Mouse (Mus musculus) ES-E14 (cell line): Measurements from ENCODE around the gene Mboat2. TPM values are rescaled to one million over a fixed set of nuclear protein-coding genes. Genes with fewer than 3 reads are reported as not detected.

Experiments used
- DNase-seq: peaks from one replicate; pipeline ENCODE4 v3.0.0-alpha.2; 2013; ENCODE audit warnings: low read depth, low spot score
- H3K27ac ChIP-seq: 2 replicates; pipeline ENCODE4 v1.5.1; 2012; ENCODE audit warnings: low read depth, mild to moderate bottlenecking, low read length, moderate library complexity, mixed read lengths; ENCODE audit not compliant: poor library complexity, insufficient read depth, severe bottlenecking
- H3K36me3 ChIP-seq: 2 replicates; pipeline ENCODE4 v1.6.1; 2012; ENCODE audit warnings: mild to moderate bottlenecking, low read length, moderate library complexity, mixed read lengths; ENCODE audit not compliant: control insufficient read depth, poor library complexity, insufficient read depth, severe bottlenecking
- H3K4me1 ChIP-seq, 2 experiments: fragments of 150-350 bp in 1 of 2; sonication (generic) in 1 of 2; 2 replicates each; pipeline ENCODE4 v1.6.1; 2012; ENCODE audit warnings: low read length in 2 of 2, mild to moderate bottlenecking in 1 of 2, mixed read lengths in 1 of 2; ENCODE audit not compliant: control insufficient read depth in 2 of 2, insufficient read depth in 2 of 2, poor library complexity in 1 of 2
- H3K4me3 ChIP-seq, 2 experiments: fragments of 150-350 bp in 1 of 2; sonication (generic) in 1 of 2; 2 replicates each; pipeline ENCODE4 v1.5.1; 2012; ENCODE audit warnings: low read length in 2 of 2, low read depth in 1 of 2, mild to moderate bottlenecking in 1 of 2, mixed read lengths in 1 of 2; ENCODE audit not compliant: insufficient read depth in 1 of 2, poor library complexity in 1 of 2, severe bottlenecking in 1 of 2
- H3K9ac ChIP-seq: 2 replicates; pipeline ENCODE4 v1.6.1; 2012; ENCODE audit warnings: low read depth, mild to moderate bottlenecking, low read length, mixed read lengths; ENCODE audit not compliant: poor library complexity, insufficient read depth, severe bottlenecking
- H3K9me3 ChIP-seq: fragments of 150-350 bp; sonication (generic); 2 replicates; pipeline ENCODE4 v1.6.1; 2012; ENCODE audit warnings: low read depth, mild to moderate bottlenecking, low read length; ENCODE audit not compliant: control insufficient read depth, insufficient read depth
- CHD2 ChIP-seq: IDR thresholded peaks from 2 replicates; pipeline ENCODE4 v1.6.1; 2014; ENCODE audit warnings: mild to moderate bottlenecking, low read depth, low read length, inconsistent platforms
- HCFC1 ChIP-seq: IDR thresholded peaks from 2 replicates; pipeline ENCODE4 v1.6.1; 2012; ENCODE audit warnings: low read length, inconsistent platforms, borderline replicate concordance; ENCODE audit not compliant: insufficient read depth
- MAFK ChIP-seq: IDR thresholded peaks from 2 replicates; pipeline ENCODE4 v1.6.1; 2014; ENCODE audit warnings: mild to moderate bottlenecking, low read depth, low read length, inconsistent platforms; ENCODE audit not compliant: insufficient read depth
- ZC3H11A ChIP-seq: IDR thresholded peaks from 2 replicates; pipeline ENCODE4 v1.6.1; 2012; ENCODE audit warnings: low read depth, mild to moderate bottlenecking, inconsistent platforms, low read length, borderline replicate concordance
- ZNF384 ChIP-seq: IDR thresholded peaks from 2 replicates; pipeline ENCODE4 v1.6.1; 2012; ENCODE audit warnings: low read depth, low read length, inconsistent platforms
- in situ Hi-C, 2 experiments: fragments of 600-800 bp; cut with MboI; formaldehyde crosslinking; loops; one replicate each; pipeline ENCODE4 v1.15.1; 2025; ENCODE audit warnings: low sequenced_read_pairs in 2 of 2, inconsistent platforms in 1 of 2; ENCODE audit not compliant: unreplicated experiment in 2 of 2
- total RNA-seq: library from RNA; depleted of rRNA; stranded (reverse); fragments of 300-350 nt; gene quantifications from 2 replicates; pipeline ENCODE4 v1.2.3, GENCODE M21; 2012

The Mboat2 gene
- total RNA-seq, 1 experiment: 16.0 TPM

DNA sequence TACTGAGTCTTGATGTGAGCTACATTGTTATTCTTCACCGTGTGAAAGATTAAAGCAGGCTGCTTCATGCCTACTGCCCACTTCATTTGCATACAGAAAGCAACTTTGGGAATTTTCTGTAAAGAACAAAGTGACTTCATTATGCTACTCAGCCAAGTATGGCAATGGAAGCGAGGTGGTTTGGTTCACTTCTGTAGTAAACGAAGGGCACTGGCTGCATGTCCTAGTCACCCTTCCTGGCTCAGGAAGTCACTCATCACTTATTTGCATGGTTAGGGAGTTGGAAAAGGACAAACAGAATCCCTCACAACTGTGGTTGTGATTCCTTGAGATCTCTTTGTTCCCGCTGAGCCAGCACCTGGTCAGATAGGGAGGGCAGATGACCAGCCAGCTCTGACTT, 66.7 kb downstream of the Mboat2 start:
- in situ Hi-C loops: loop anchor here in 1 of 2 experiments (10.0 kb wide), 1 partner anchor 63 kb away; the partner anchor contains the start of gene Mboat2
- Histone ChIP-seq H3K9me3 (no peaks in the 10 kb centered on the region), H3K4me3 (no peak overlapping the region), H3K9ac (no peak overlapping the region), H3K36me3 (peaks cover 4% of the 10 kb centered on the region; the same call in 1 of the 2 replicates), H3K4me1 (peaks cover 10% of the 10 kb centered on the region in 2 experiments), H3K27ac (no peak overlapping the region)
- DNase-seq: no peak
- TF ChIP-seq MAFK (no peak), ZC3H11A (no peak), CHD2 (no peak), HCFC1 (no peak), ZNF384 (no peak)

DNA sequence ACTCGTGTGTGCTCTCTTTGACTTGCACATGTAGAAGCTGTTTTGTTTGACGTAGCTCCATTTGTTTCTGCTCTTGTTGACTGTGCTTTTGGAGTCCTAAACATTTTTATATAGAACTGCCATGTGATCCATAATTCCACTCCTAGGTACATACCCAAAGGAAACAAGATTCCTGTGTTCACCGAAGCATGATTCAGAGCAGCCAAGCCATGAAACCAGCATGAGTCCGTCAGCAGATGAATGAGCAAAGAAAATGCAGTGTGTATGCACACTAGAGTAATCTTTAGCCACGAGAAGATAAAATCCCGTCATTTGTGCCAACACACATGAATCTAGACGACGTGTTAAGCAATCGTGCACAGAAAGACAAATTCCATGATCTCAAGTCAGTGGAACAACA, 67.5 kb downstream of the Mboat2 start:
- Histone ChIP-seq H3K9me3 (no peaks in the 10 kb centered on the region), H3K4me1 (peaks cover 7 to 10% of the 10 kb centered on the region in 2 experiments; a peak in 3 of 4 replicates), H3K4me3 (no peak overlapping the region), H3K27ac (no peak overlapping the region), H3K36me3 (peaks cover 4% of the 10 kb centered on the region; the same call in 1 of the 2 replicates), H3K9ac (no peak overlapping the region)
- TF ChIP-seq HCFC1 (no peak), ZNF384 (no peak), MAFK (no peak), ZC3H11A (no peak), CHD2 (no peak)
- DNase-seq: no peak
- in situ Hi-C loops: loop anchor here in 1 of 2 experiments (10.0 kb wide), 1 partner anchor 63 kb away; the partner anchor contains the start of gene Mboat2

DNA sequence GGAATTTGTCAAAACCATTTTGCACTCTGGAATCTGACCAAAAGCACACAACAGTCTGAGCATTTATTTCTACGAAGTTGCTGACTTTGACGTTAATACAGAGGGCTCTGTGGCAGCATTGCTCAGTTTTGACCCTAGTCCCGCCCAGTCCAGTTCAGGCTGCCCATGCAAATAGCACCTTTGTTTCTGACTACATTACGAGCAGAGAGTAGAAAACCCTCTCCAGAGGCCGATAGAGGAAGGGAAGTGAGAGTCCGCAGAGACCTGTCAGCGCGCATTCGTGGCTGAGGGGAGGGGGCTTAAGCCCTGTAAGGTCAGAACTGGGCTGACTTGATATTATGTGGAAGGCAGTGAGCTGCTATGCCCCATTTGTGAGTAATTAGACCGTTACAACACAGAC, 69.0 kb downstream of the Mboat2 start:
- H3K9me3 ChIP-seq: no peaks in the 10 kb centered on the region
- H3K4me1 ChIP-seq: peaks cover 0 to 2% of the 10 kb centered on the region in 2 experiments; a peak in 1 of 4 replicates
- DNase-seq: no peak
- H3K36me3 ChIP-seq: peaks cover 4% of the 10 kb centered on the region; the same call in 1 of the 2 replicates
- in situ Hi-C loops: loop anchor here in 1 of 2 experiments (10.0 kb wide), 1 partner anchor 65 kb away; the partner anchor contains the start of gene Mboat2
- TF ChIP-seq HCFC1 (no peak), ZNF384 (no peak), ZC3H11A (no peak), MAFK (no peak), CHD2 (no peak)
- no peak overlapping the region for H3K4me3 ChIP-seq
- H3K9ac ChIP-seq: no peak overlapping the region
- no peak overlapping the region for H3K27ac ChIP-seq

DNA sequence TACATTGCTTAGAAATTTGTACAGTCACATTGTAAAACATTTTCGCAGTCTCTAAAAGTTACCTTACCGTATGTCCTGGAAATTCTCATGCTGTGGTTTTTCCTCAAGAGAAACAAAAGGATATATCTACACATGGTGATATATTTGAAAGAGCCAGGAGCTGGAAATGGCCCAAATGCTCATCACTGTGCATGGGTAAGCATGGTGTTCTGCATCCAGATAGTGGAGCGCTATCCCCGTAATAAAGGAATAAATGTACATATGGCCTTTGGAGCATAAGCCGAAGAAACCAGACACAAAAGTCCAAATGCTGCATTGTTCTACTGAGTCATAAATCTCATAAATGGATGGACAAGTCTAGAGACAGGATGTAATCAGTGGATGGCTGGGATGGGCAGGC, 72.1 kb downstream of the Mboat2 start:
- Histone ChIP-seq H3K4me1 (no peaks in the 10 kb centered on the region), H3K4me3 (no peak overlapping the region), H3K27ac (no peak overlapping the region), H3K9me3 (no peaks in the 10 kb centered on the region), H3K9ac (no peak overlapping the region), H3K36me3 (no peaks in the 10 kb centered on the region)
- TF ChIP-seq HCFC1 (no peak), MAFK (no peak), ZNF384 (no peak), ZC3H11A (no peak)
- no peak for DNase-seq
- in situ Hi-C loops: no loop called here

DNA sequence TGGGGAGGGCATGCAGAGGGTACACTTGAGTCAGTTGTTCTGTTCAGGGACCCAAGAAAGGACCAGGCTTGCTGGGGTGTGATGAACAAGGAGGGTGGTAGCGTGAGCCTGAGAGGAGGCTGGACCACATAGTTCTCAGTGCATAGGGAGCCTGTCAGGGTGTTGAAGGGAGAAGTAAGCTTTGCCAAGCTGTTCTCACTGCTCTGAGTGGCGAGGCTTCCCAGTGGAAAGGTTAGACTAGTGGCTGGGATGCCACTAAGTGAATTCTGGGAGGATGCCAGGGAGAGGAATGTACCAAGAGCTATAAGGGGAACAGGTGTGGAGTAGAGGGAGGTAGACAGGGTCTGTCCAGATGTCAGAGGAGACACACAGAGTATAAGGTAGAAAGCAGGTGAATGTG, 77.2 kb downstream of the Mboat2 start:
- DNase-seq: no peak
- TF ChIP-seq ZNF384 (no peak), ZC3H11A (no peak), CHD2 (no peak), MAFK (no peak), HCFC1 (no peak)
- H3K9ac ChIP-seq: no peak overlapping the region
- peaks cover 5% of the 10 kb centered on the region; the same call in 1 of the 2 replicates for H3K36me3 ChIP-seq
- H3K4me1 ChIP-seq: no peaks in the 10 kb centered on the region
- no peak overlapping the region for H3K4me3 ChIP-seq
- in situ Hi-C loops: no loop called here
- no peak overlapping the region for H3K27ac ChIP-seq
- no peaks in the 10 kb centered on the region for H3K9me3 ChIP-seq
